Mouse (Mus musculus): ENCODE data around the gene Slc26a8. TPM values are rescaled to one million over a fixed set of nuclear protein-coding genes. Genes with fewer than 3 reads are reported as not detected.
"Not testable (repeated sequence)": the region's sequence is repeated elsewhere in the genome, so short reads cannot be mapped to it uniquely, and the experiment has no call there.

Gene Slc26a8
- polyA plus RNA-seq (2016; fragmentation: Nextera tagmentation; extraction: Ambion mirVana) = 0.68 and 0.91 TPM in 2 replicates

DNA sequence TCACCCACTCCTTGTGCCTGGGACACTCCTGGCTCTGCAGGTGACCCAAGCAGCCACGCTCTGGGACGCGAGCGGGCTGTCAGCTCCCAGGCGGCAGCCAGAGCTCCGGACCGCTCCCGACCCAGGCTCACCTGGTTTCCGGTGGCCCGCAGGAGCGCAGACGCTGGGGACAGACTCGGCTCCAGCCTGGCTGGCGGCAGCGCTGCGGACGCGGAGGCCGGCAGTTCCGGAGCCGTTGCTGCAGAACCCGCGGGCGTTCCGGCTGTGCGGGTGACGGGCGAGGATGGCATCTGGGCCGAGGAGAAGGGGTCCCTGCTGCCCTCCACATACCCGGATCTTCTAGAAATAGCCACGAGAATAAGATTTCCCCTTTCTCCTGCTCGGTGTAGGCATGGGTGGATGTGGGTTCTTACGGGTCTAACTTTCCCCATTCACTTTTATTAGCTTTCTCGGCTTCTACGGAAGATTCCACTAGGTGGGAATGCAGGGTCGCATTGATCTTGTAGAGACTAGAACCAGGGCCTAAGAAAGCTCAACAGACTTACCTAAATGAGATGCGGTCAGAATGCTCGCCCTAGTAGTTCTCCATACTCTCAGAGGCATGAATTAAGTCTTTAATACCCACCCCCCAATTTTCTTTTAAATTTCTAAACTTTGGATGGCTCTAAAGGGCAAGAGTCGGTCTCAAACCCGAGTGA is at the start of gene Slc26a8:
TSS of gene Slc26a8 (minus strand) at position 648 of the 698 bp plus-strand sequence.
- Histone ChIP-seq H3K9ac (replicated peaks) (peak within 1 kb of the TSS; percentile 95), H3K4me2 (replicated peaks) (peak within 1 kb of the TSS; percentile 74), H3K9me3 (no peaks in the 10 kb centered on the region), H3K4me3 (peak within 1 kb of the TSS; percentile 96), H3K27me3 (peaks cover 19% of the 10 kb centered on the region), H3K27ac (replicated peaks) (peak within 1 kb of the TSS; percentile 98), H3K4me1 (peaks cover 33% of the 10 kb centered on the region), H3K36me3 (no peaks in the 10 kb centered on the region)
- 9% methylated on average over 40 of the region's 40 CpGs for WGBS
- no peak for ATAC-seq (ENCODE audit: low FRiP score, low read depth)

- H3K4me2 ChIP-seq (replicated peaks) = no peak overlapping the region
- no peak overlapping the region for H3K27ac ChIP-seq (replicated peaks)
- H3K27me3 ChIP-seq = no peaks in the 10 kb centered on the region
- ATAC-seq (ENCODE audit: low FRiP score, low read depth) = no peak
- peaks cover 52% of the 10 kb centered on the region for H3K36me3 ChIP-seq
- no peak overlapping the region for H3K4me3 ChIP-seq
- 97% methylated on average over 6 of the region's 6 CpGs for WGBS
- no peaks in the 10 kb centered on the region for H3K9me3 ChIP-seq
- no peak overlapping the region for H3K9ac ChIP-seq (replicated peaks)
- H3K4me1 ChIP-seq = no peaks in the 10 kb centered on the region
Observed at GRCm38 (mm10) chr17:28739244-28739643, 49.2 kb upstream of the Slc26a8 start.

- H3K4me3 ChIP-seq = no peak overlapping the region
- H3K27me3 ChIP-seq = no peaks in the 10 kb centered on the region
- no peak overlapping the region for H3K27ac ChIP-seq (replicated peaks)
- ATAC-seq (ENCODE audit: low FRiP score, low read depth) = no peak
- peaks cover 43% of the 10 kb centered on the region for H3K36me3 ChIP-seq
- H3K4me2 ChIP-seq (replicated peaks) = no peak overlapping the region
- H3K9me3 ChIP-seq = no peaks in the 10 kb centered on the region
- no peaks in the 10 kb centered on the region for H3K4me1 ChIP-seq
- no peak overlapping the region for H3K9ac ChIP-seq (replicated peaks)
- WGBS = 83% methylated on average over 4 of the region's 4 CpGs
Observed at GRCm38 (mm10) chr17:28737973-28738372, 47.9 kb upstream of the Slc26a8 start.

- H3K27ac ChIP-seq (replicated peaks) = no peak overlapping the region
- WGBS = 85% methylated on average over 4 of the region's 4 CpGs
- H3K4me3 ChIP-seq = no peak overlapping the region
- no peaks in the 10 kb centered on the region for H3K4me1 ChIP-seq
- no peaks in the 10 kb centered on the region for H3K27me3 ChIP-seq
- no peak for ATAC-seq (ENCODE audit: low FRiP score, low read depth)
- H3K36me3 ChIP-seq = peaks cover 38% of the 10 kb centered on the region
- H3K4me2 ChIP-seq (replicated peaks) = no peak overlapping the region
- no peak overlapping the region for H3K9ac ChIP-seq (replicated peaks)
- H3K9me3 ChIP-seq = no peaks in the 10 kb centered on the region
Observed at GRCm38 (mm10) chr17:28736486-28736885, 46.5 kb upstream of the Slc26a8 start.

GRCm38 (mm10) chr17:28735317-28736105 is 45.5 kb upstream of the Slc26a8 start:
- Histone ChIP-seq H3K36me3 (peaks cover 38% of the 10 kb centered on the region), H3K9ac (replicated peaks) (no peak overlapping the region), H3K27ac (replicated peaks) (no peak overlapping the region), H3K27me3 (no peaks in the 10 kb centered on the region), H3K4me2 (replicated peaks) (no peak overlapping the region), H3K4me1 (no peaks in the 10 kb centered on the region), H3K4me3 (no peak overlapping the region), H3K9me3 (no peaks in the 10 kb centered on the region)
- WGBS = 96% methylated on average over 6 of the region's 6 CpGs
- ATAC-seq (ENCODE audit: low FRiP score, low read depth) = no peak

- 96% methylated on average over 11 of the region's 11 CpGs for WGBS
- H3K9ac ChIP-seq (replicated peaks); H3K27ac ChIP-seq (replicated peaks); H3K4me2 ChIP-seq (replicated peaks); ATAC-seq (ENCODE audit: low FRiP score, low read depth); H3K27me3 ChIP-seq; H3K4me3 ChIP-seq; H3K4me1 ChIP-seq; H3K9me3 ChIP-seq: not testable (repeated sequence)
- peaks cover 77% of the 10 kb centered on the region for H3K36me3 ChIP-seq
Observed at GRCm38 (mm10) chr17:28727511-28727910, 37.5 kb upstream of the Slc26a8 start.

DNA sequence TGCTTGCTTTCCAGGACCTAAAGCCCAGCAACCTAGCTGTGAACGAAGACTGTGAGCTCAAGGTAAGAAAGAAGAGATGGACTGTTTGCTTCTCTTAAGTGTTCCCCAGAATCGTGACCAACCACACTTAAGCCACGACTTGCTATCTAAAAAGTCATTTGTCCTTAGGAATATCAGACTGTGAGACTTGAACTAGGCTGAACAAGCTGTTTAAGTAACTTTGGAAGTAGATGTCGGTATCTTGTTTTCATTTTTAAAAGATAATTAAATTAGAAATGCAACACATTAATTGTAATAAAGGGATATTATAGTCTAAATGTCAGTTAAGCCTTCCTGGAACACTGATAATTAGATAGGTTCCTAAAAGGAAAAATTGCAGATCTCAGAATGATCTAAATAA is 35.8 kb upstream of the Slc26a8 start, which contains the start of gene AC170998.1:
TSS of gene AC170998.1 (plus strand) at position 301 of the 400 bp plus-strand sequence.
- H3K4me2 ChIP-seq (replicated peaks) = no peak within 1 kb of the TSS
- peaks cover 76% of the 10 kb centered on the region for H3K36me3 ChIP-seq
- no peak within 1 kb of the TSS for H3K9ac ChIP-seq (replicated peaks)
- no peaks in the 10 kb centered on the region for H3K27me3 ChIP-seq
- H3K4me1 ChIP-seq = 0 out of 2 replicates have a peak, but pooled peaks cover under 1% of the 10 kb centered on the region
- no peak for ATAC-seq (ENCODE audit: low FRiP score, low read depth)
- 96% methylated on average over 4 of the region's 4 CpGs for WGBS
- H3K4me3 ChIP-seq = no peak within 1 kb of the TSS
- no peak within 1 kb of the TSS for H3K27ac ChIP-seq (replicated peaks)
- no peaks in the 10 kb centered on the region for H3K9me3 ChIP-seq

- Histone ChIP-seq H3K36me3 (peaks cover 59% of the 10 kb centered on the region), H3K4me2 (replicated peaks) (no peak overlapping the region), H3K27me3 (no peaks in the 10 kb centered on the region), H3K4me1 (0 out of 2 replicates have a peak, but pooled peaks cover 3% of the 10 kb centered on the region), H3K9ac (replicated peaks) (no peak overlapping the region), H3K4me3 (no peak overlapping the region), H3K9me3 (no peaks in the 10 kb centered on the region), H3K27ac (replicated peaks) (no peak overlapping the region)
- 83% methylated on average over 3 of the region's 3 CpGs for WGBS
- no peak for ATAC-seq (ENCODE audit: low FRiP score, low read depth)
Observed at GRCm38 (mm10) chr17:28717535-28717934, 27.5 kb upstream of the Slc26a8 start.

GRCm38 (mm10) chr17:28715832-28716548 is 26.0 kb upstream of the Slc26a8 start:
- no peaks in the 10 kb centered on the region for H3K27me3 ChIP-seq
- no peak overlapping the region for H3K27ac ChIP-seq (replicated peaks)
- H3K9ac ChIP-seq (replicated peaks) = no peak overlapping the region
- no peak overlapping the region for H3K4me2 ChIP-seq (replicated peaks)
- H3K4me1 ChIP-seq = 0 out of 2 replicates have a peak, but pooled peaks cover 3% of the 10 kb centered on the region
- H3K9me3 ChIP-seq = no peaks in the 10 kb centered on the region
- WGBS = 84% methylated on average over 6 of the region's 7 CpGs
- no peak overlapping the region for H3K4me3 ChIP-seq
- no peak for ATAC-seq (ENCODE audit: low FRiP score, low read depth)
- H3K36me3 ChIP-seq = peaks cover 49% of the 10 kb centered on the region

DNA sequence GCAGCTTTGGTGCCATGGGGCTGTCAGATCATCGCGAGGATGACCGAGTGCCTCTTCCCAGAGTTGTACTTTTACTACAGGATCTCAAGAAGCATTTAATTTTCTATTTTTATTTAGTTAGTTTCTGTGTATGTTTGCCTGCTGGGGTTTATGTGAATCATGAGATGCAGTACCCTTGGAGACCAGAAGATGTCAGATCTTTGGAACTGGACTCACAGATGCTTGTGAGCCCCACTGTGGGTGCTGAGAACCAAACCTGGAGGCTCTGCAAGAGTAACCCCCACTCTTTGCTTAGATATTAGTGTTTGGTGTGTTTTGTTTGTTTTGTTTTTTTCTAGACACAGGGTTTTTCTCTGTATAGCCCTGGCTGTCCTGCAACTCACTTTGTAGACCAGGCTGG is 24.0 kb upstream of the Slc26a8 start:
- WGBS = 95% methylated on average over 3 of the region's 3 CpGs
- no peak overlapping the region for H3K4me2 ChIP-seq (replicated peaks)
- 0 out of 2 replicates have a peak, but pooled peaks cover 4% of the 10 kb centered on the region for H3K4me1 ChIP-seq
- H3K9ac ChIP-seq (replicated peaks) = no peak overlapping the region
- no peak overlapping the region for H3K4me3 ChIP-seq
- ATAC-seq (ENCODE audit: low FRiP score, low read depth) = no peak
- peaks cover 41% of the 10 kb centered on the region for H3K36me3 ChIP-seq
- no peaks in the 10 kb centered on the region for H3K9me3 ChIP-seq
- H3K27me3 ChIP-seq = no peaks in the 10 kb centered on the region
- H3K27ac ChIP-seq (replicated peaks) = no peak overlapping the region

- Histone ChIP-seq H3K4me1 (0 out of 2 replicates have a peak, but pooled peaks cover 4% of the 10 kb centered on the region), H3K9me3 (no peaks in the 10 kb centered on the region), H3K9ac (replicated peaks) (no peak overlapping the region), H3K27ac (replicated peaks) (no peak overlapping the region), H3K36me3 (peaks cover 36% of the 10 kb centered on the region), H3K4me3 (no peak overlapping the region), H3K4me2 (replicated peaks) (no peak overlapping the region), H3K27me3 (no peaks in the 10 kb centered on the region)
- no peak for ATAC-seq (ENCODE audit: low FRiP score, low read depth)
- WGBS = 93% methylated on average over 6 of the region's 6 CpGs
Observed at GRCm38 (mm10) chr17:28712305-28712704, 22.3 kb upstream of the Slc26a8 start.
